Mouse (Mus musculus): ENCODE data around the gene Egfem1.
A peak's percentile ranks its signal among the peaks of the same experiment; 100 is the strongest.

Egfem1 gene

DNA sequence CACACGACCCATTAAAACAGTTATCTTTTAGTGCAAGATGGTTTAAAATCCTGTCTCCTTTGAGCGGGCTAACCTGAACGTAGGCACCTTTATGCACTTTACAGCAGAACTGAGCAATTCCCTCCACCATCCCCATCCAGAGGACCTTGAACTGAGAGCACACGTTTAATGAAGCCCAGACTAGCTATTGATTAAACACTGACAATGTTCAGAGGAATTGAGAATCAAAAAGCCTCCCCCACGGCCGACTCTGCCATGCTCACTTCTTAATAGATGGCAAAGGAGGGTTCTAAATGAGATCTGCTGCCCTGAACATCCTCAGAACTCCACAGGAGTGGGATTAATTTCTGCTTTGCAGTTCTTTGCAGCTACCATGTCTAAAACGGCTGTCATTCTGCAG lies 520.3 kb downstream of the Egfem1 start:
- DNase-seq (ENCODE audit: low spot score): no peak

DNA sequence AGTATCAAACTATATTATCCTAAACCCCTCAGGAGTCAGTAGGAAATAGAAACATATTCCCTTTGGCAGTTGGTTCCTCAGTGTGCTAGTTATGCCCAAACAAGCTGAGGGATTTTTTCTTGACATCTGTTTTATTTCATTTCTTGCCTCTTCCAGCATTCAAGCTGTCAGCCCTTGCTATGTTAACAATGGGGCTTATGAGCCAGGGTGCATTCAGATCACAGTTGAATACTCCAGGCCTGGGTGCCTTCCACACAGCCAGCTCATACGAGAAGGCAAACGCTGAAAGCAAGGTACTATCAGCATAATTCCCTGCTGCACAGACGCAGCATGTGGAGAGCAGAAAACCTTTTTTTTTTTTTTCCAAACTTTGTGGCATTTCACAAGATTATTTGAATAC lies 526.9 kb downstream of the Egfem1 start:
- DNase-seq (ENCODE audit: low spot score): no peak

DNA sequence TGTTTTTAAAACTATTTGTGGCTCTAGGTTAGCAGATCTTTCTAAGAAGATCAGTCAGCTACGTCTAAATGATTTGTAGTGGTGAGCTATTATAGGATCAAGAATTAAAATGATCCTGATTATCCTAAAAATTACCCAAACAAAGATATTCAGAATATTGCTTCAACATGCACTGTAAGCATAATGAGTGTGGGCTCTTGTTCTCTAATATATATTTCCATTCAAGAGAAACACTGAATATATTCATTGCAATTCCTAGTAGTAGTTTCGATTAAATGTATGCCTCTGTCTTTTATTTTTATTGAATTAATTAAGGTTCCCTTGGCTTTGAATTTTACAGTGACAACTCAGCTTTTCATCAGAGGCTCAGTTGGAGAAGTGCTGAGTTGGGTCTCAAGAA lies 527.4 kb downstream of the Egfem1 start:
- DNase-seq (ENCODE audit: low spot score): no peak

DNA sequence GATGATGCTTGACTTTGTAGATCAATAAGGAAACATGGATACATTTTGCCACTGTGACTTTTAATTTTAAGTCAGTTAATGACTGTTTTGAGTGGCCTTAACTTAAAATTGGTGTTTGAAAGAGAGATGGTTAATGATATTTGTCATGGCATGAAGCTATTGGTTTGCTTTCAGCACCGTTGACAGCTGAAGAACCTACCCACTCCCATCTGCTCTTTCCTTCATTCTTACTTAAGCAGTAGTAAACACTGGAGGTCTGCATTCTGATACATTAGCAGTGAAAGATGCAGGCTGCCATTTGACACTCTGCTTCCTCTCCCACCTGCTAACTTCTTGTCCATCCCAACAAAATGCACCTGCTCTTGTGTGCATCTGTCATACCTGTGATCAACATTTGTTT lies 537.8 kb downstream of the Egfem1 start:
- DNase-seq (ENCODE audit: low spot score): no peak

DNA sequence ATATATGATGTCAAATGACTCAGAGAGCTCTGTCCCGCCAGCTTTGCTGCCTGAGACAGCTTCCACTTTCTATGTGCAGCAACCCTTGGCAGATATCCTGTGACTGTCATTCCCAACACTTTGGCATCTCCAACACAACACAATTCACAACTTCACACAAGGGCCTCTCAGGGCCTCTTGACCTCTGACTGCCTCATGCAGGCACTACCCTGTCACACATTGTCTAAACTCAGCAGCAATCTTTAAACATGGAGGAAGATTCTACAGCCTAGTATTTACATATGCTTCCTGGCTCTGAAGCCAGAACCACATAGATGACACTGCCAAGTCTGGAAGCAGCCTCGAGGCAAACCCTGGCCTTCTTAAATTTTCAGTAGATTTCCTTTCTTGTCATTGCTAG lies 558.0 kb downstream of the Egfem1 start:
- no peak for DNase-seq (ENCODE audit: low spot score)

DNA sequence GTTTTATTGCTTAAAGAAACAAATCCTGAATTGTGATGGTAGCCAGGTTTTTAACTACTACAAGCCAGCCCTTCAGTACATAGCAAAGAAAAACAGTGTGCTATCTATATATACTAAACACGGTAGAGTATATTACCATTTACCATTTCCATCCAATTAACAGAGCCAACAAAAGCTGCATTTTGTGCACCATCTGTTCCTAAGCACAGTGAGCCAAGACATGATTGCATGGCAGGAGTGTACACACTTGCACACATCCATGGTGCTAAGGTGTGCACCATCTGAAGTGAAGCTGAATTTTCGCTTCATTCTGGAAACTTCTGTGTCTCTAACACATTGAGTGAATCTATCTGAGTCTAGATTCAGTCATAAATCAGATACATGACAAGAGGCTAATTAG lies 585.0 kb downstream of the Egfem1 start:
- no peak for DNase-seq (ENCODE audit: low spot score)

DNA sequence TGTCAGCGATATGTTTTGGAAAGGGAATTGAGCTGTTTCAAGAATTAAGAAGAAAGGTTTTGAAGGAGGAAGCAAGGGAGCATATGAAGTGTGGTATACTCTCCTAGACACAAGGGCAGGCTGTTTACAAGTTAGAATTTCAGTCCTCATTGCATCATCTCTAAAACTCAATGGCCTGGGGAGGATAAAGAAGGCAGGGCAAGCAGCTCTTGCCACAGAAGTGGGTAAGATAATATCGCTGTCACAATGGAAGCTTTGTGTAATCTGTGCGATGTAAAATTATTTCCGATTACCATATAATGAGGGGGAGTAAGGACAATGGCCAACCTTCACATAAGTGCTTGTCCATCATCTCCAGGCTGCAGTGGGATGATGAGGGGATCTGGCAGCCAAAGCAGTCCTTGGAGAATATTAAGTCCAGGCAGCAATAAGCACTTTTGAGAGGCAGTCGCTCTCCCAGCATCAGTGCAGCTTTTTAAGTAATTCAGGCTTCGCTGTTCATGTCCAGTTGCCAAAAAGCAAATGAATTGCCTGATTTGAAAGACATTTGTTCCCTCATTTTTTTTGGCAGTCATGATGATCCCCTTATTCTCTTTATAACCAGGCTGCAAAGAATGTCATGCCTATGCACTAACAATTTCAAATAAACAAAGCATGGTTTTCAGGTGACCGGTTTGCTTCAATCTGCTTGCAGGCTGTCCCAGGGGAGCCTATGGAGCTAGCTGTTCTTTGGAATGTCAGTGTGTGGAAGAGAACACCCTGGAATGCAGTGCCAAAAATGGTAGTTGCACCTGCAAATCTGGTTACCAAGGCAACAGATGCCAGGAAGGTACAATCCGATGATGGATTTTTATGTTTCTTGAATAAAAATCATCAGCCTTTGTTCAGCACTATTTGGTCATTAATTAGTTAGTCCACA lies 607.8 kb downstream of the Egfem1 start:
- no peak for DNase-seq (ENCODE audit: low spot score)

DNA sequence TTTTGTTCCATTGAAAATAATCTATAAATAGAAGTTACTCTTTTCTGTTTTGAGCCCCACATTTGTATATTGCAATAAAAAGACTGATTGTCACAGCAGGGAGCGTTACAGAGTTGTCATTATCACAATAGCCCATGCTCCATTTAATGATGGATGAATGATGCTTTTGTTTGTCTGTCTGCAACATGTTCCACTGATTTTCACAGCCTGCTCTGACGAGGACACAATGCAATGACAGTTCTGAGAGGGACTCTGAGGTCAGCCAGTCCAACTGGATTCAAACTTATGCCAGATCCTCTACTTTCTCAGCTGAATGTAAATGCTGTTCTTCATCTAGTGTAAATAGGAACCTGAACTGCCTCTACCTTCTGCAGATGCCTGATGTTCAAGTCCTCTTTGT lies 619.3 kb downstream of the Egfem1 start:
- DNase-seq (ENCODE audit: low spot score): no peak

DNA sequence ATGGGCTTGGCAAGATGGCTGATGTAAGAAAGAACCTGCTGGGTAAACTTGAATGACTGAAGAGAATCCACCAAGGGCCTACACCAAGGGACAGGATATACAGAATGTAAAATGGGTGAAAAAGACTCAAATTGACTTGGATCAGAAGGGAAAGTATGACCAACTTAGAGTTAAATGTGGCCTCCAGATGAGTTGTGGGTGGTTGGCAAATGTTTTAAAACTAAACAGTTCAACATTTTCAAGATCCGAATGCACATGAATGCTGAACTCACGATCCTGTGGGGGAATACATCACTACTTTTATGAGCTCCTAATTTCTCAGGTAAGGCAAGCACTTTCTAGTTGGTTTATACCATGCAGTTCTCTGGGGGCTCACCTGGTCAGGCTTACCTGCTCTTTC lies 625.0 kb downstream of the Egfem1 start:
- no peak for DNase-seq (ENCODE audit: low spot score)

DNA sequence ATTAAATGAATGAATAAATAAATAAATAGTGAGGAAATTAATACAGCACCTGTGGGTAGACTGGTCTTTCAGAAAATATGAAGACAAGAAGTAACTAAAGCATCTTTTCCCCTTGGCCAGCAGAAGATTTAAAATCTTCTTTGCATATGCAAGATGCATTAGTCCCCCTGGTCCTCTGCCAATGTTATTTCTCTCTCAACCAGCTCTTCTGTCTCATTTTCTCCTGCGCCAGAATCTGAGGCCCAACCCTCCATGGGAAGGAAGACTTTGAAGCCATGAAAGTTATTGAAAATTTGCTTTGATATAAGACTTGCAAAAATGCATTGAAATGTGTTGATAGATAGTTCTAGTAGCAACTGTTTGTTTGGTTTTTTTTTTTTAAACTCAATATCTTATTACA lies 625.6 kb downstream of the Egfem1 start:
- no peak for DNase-seq (ENCODE audit: low spot score)

DNA sequence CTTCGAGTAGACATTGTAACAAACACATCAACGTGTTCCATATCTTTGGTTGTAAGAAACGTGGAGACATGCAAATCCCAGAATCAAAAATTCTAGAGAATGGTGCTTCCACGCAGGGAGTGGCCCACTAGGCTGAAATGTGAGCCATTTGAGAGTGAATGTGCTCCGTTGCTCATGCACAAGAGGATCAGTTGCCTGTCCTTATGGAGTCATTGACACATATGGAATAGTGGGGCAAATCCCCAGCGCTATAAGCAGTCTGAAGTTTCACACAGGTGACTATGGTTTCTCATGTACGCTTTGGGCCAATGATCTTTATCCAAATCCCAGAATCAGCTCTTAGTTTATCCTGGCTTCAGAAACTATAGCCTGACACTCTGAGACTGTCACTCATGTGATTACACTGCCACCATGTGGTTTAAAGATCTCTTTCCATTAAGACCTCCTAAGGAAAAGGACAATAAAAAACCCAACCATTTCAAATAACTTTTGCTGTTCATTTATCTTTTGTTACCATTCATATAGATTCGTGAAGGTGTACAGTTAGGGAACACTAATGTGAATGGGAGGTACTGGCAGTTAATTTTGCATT lies 644.6 kb downstream of the Egfem1 start:
- DNase-seq (ENCODE audit: low spot score): no peak

DNA sequence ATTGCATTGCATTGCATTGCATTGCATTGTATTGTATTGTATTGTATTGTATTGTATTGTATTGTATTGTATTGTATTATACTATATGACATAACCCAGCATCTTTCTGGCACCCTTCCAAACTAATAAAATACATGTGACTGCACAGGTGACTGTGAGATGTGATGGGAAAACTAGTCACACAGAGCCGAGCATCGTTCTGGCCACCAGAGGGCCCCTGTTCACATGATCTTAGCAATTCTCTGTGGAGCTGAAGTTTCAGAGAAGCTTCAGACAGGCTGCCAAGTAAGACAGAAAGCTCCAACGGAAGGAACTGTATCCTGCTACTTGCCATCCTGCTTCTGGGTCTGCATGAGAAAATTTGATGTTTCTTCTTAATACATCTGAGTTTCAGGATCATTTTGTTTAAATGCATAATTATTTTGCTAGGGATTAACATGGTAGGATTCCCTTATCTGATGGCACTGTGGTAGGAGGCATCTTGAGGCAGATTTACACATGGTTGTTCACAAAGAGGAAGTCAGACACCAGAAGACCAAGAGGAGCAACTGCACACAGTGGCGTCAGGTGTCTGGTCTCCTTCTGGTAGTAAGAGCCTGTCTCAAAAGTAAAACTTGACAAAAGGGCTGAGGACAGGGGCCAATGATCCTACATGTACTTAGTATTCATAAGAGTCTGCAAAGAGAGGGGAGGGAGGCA lies 648.4 kb downstream of the Egfem1 start:
- DNase-seq (ENCODE audit: low spot score): peak; percentile 21

DNA sequence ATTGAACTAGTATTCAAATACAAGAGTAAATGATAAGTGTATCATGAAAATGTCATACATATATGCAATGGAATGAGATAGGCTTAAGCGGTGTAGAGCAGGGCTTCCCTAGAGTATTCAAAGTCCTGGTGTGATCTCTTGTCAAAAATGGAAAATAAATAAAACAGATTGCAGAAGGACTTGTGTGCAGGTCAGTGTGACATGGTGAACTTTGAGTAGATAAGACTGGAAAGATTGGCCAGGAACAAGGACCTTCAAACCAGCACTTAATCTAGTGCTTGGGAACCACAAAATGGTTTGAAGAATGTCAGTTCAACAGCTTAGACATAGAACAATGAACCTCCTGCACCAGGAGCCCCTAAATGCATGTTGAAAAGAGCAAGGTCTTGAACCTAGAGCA lies 649.7 kb downstream of the Egfem1 start:
- no peak for DNase-seq (ENCODE audit: low spot score)

DNA sequence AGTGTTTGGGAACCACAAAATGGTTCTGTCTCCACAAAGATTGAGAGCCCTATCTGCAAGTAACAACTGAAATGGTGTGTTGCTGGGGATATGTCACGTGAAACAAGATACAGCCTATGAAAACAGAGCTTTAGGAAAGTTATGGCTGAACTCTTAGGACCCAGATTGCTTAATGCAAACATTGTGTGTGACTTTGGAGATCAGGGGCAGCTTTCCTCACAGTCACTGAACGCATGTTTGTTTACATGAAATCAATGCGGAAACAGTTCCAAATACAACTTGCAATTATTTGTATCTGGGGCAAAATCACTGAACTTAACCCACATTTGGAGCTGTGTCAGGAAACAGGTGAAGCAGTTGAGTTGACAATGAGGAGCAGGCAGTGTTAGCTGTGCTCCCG lies 650.8 kb downstream of the Egfem1 start:
- DNase-seq (ENCODE audit: low spot score): no peak

DNA sequence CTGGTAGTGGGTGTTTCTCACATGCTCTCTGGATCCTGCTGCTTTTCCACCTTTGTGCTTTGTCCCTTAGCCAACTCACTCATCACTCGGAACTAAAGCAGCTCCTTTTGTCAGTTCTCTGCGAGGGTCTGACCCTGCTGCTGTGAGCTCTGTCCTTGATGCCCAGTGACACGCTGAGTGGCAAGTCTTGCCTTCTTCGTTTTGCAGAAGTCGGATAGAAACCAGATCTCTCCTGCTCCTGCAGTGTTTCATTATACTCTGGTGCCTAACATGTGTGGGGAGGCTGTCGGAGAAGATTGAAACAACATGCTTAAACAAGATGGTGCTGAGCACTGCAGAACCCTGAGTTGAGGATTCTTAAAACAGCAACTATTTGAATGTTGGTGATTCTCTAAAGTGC lies 652.4 kb downstream of the Egfem1 start:
- no peak for DNase-seq (ENCODE audit: low spot score)

DNA sequence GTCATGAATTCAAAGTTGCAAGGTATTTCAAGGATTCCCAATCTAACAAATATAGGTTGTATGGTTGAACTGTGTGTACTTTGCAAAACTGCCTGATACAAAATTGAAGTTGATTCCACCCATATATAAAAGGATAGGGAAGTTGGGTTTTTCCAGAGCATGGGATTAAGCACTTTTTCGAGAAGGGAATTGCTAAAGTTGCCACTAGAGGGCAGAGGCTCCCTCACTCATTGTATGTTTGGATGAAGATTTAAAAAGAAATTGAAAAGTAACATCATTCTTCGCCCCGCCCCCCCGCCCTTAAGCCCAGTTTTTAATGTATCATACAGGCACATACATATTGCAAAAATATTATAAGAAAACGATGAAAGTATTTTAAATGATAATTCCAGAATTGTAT lies 657.5 kb downstream of the Egfem1 start:
- DNase-seq (ENCODE audit: low spot score): no peak

Data from urinary bladder, postnatal 25 days (tissue).